Comparison of ENCODE assay signal across 8 mouse cellular contexts in genomic region chr7:49456148-49456547, GRCm38 (mm10).
A peak's percentile ranks its signal among the peaks of the same experiment; 100 is the strongest.
DNase-seq lines count a peak whose midpoint lies in the region; ATAC-seq and TF ChIP-seq lines count a peak whose summit lies in the region.

No protein-coding gene starts in this region.

- DNase-seq in gastrocnemius, postnatal 10 days = peak; percentile 59
- DNase-seq in gastrocnemius, adult 8-10 months (ENCODE audit: low spot score in 2 of 2) = no peak
- peak; percentile 11 to 51 for DNase-seq in spleen, adult 2 months (ENCODE audit: low read depth in 1 of 2, low spot score in 2 of 2)
- DNase-seq in spleen, adult 12 weeks (ENCODE audit: low spot score) = no peak
- peak; percentile 81 to 84 for DNase-seq in cerebellum, postnatal 10 days
- peak; percentile 39 to 60 for DNase-seq in kidney, adult 8-10 months
- peak; percentile 61 for DNase-seq in thymus, postnatal 25 days

- H3K36me3 ChIP-seq in spleen, adult 2 months (ENCODE audit: control insufficient read depth, insufficient read depth, low read length) = no peaks in the 10 kb centered on the region

- no peak overlapping the region for H3K4me3 ChIP-seq in spleen, adult 2 months (ENCODE audit: extremely low read depth, insufficient read depth, insufficient read length)

- H3K27me3 ChIP-seq in spleen, adult 2 months (ENCODE audit: control insufficient read depth, insufficient read depth, low read length) = no peaks in the 10 kb centered on the region

- peak; percentile 60 for ATAC-seq in monocyte, adult 5-6 weeks (replicated peaks; ENCODE audit: insufficient number of reproducible peaks, low FRiP score, low TSS enrichment, poor library complexity, severe bottlenecking)

- peak; percentile 64; the same call in 1 of the 2 replicates for TF ChIP-seq CTCF in spleen, adult 2 months (IDR thresholded peaks at IDR 0.05; ENCODE audit: extremely low read depth, insufficient read depth, insufficient read length, insufficient replicate concordance)

- no peak for TF ChIP-seq POLR2A in spleen, adult 2 months (IDR thresholded peaks at IDR 0.05; ENCODE audit: low read depth, low read length)

- no peaks in the 10 kb centered on the region for H3K4me1 ChIP-seq in spleen, adult 2 months (ENCODE audit: control insufficient read depth, insufficient read depth, insufficient read length)

- H3K27ac ChIP-seq in spleen, adult 2 months (ENCODE audit: insufficient read depth, low read length) = no peak overlapping the region

- WGBS in spleen, adult 2 months = 80% methylated on average over 2 of the region's 2 CpGs

Comparison
In these comparisons a context has a peak if more than half of its experiments do, and no peak if none do; other contexts are left out.
1. DNase-seq: peak in gastrocnemius, postnatal 10 days (single experiment), spleen, adult 2 months (2 of 2), cerebellum, postnatal 10 days (2 of 2), kidney, adult 8-10 months (2 of 2) and thymus, postnatal 25 days (single experiment); none in gastrocnemius, adult 8-10 months (0 of 2) and spleen, adult 12 weeks (single experiment).